Mouse (Mus musculus): Measurements from ENCODE around the gene Cct2.
"Not testable (repeated sequence)": the region's sequence is repeated elsewhere in the genome, so short reads cannot be mapped to it uniquely, and the experiment has no call there.

Gene Cct2

GRCm38 (mm10) chr10:117062894-117063253, 740 bp downstream of the Cct2 start:
- no peak for ATAC-seq (ENCODE audit: insufficient number of reproducible peaks, low FRiP score, low TSS enrichment)

GRCm38 (mm10) chr10:117055668-117056067, 7.9 kb downstream of the Cct2 start:
- ATAC-seq (ENCODE audit: insufficient number of reproducible peaks, low FRiP score, low TSS enrichment): no peak

DNA sequence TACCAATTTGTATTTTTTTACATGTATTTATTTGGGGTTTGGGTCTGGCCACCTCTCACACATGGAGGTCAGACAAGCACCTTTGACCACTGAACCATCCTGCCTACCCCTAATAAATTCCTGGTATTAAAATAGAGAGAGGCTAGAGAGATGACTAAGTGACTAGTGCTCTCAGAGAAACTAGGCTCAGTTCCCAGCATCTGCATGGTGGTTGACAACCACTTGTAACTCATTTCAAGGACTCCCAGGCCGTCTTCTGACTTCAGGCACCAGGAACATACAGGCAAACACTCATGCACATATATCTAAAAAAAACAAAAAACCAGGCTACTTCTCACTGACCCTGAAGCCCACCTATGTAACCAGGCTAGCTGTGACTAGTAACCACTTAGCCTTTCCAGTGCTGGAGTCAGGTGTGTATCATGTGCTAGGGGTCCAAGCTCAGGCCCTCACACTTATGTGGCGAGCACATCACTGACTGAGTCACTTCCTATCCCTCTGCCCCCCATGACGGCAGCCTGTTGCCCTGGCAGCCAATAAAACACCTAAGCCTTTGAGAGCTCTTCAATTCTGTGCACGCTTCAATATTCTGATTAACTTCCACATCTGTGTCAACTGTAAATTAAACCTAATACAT, 13.5 kb downstream of the Cct2 start:
- ATAC-seq (ENCODE audit: insufficient number of reproducible peaks, low FRiP score, low TSS enrichment): no peak

- no peak for ATAC-seq (ENCODE audit: insufficient number of reproducible peaks, low FRiP score, low TSS enrichment)
Measured at GRCm38 (mm10) chr10:117049253-117049652, 14.4 kb downstream of the Cct2 start.

DNA sequence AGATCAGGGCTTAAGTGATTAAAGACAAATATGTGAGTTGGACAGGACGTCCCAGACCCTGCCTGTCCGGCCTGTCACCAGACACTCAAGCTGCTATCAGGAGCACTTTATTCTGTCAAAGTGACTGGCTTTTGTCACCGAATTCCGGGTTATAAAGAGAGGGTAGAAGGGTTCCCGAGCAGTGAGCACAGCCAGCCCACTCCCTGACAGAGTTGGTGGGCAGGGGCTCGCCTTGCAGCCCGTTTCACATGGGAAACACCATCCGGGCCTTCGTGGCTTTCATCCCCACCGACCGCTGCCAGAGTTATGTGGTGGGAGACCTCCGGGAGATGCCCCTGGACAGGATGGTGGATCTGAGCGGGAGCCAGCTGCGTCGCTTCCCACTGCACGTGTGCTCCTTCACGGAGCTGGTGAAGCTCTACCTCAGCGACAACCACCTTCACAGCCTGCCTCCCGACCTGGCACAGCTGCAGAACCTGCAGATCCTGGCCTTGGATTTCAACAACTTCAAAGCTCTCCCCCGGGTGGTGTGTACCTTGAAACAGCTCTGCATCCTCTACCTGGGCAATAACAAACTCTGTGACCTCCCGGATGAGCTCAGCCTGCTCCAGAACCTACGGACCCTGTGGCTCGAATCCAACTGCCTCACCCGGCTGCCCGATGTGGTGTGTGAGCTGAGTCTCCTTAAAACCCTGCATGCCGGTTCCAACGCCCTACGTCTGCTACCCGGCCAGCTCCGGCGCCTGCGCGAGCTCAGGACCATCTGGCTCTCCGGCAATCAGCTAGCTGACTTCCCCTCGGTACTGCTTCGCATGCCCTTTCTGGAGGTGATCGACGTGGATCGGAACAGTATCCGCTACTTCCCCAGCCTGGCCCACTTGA, 18.2 kb downstream of the Cct2 start, which contains the start of gene Lrrc10:
TSS of gene Lrrc10 (plus strand) at position 167 of the 882 bp plus-strand sequence.
- ATAC-seq (ENCODE audit: insufficient number of reproducible peaks, low FRiP score, low TSS enrichment): peak; percentile 77

DNA sequence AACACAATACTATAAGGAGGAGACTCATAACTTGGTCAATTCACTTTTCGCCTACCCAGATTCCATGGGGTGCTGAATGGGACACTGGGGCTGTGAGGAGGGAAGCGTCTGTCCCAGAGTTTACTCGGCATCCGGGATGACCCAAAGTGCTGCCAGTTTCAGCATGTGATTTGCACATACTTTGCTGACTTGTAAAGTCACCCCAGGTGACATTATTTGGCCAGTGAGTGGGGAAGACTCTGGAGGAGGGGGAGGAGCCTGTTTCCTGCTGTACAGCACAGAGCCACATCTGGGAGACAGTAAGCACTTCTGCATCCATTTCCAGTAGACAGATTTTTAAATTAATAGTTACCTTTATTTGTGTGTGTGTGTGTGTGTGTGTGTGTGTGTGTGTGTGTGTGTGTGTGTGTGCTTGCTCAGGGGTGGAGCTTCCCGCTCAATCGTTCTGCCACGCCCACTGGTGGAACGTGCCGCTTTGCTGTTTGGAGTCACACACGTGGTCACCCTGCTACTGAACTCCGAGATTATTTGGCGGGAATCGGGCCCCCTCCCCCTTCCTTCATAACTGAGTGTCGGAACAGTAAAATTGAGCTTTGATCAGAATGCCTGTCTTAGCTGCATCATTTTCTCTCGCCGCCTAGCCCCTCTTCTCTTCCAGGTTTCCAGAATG, 20.0 kb downstream of the Cct2 start:
- ATAC-seq (ENCODE audit: insufficient number of reproducible peaks, low FRiP score, low TSS enrichment): not testable (repeated sequence)

GRCm38 (mm10) chr10:117042295-117042694, 21.3 kb downstream of the Cct2 start:
- no peak for ATAC-seq (ENCODE audit: insufficient number of reproducible peaks, low FRiP score, low TSS enrichment)

DNA sequence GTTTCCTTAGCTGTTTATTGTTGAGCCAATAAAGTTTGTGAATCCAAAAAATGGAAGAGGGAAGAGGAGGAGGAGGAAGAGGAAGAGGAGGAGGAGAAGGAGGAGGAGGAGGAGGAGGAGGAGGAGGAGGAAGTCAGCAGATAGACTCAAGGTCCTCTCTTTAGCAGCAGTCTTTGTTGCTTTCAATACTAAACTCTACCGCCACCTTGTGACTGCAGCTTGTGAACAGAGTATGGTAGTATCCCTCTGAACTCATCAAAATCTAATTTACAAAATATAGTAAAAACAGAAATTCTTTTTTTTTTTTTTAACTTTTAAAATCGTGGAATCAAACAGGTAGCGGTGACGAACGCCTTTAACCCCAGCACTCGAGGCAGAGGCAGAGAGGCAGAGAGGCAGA, 23.3 kb downstream of the Cct2 start:
- no peak for ATAC-seq (ENCODE audit: insufficient number of reproducible peaks, low FRiP score, low TSS enrichment)

- 0 out of 2 replicates have a peak, but pooled peaks have one; percentile 66 for ATAC-seq (ENCODE audit: insufficient number of reproducible peaks, low FRiP score, low TSS enrichment)
Measured at GRCm38 (mm10) chr10:117033785-117034184, 29.8 kb downstream of the Cct2 start.

GRCm38 (mm10) chr10:117031160-117031559, 32.5 kb downstream of the Cct2 start:
- ATAC-seq (ENCODE audit: insufficient number of reproducible peaks, low FRiP score, low TSS enrichment): no peak

DNA sequence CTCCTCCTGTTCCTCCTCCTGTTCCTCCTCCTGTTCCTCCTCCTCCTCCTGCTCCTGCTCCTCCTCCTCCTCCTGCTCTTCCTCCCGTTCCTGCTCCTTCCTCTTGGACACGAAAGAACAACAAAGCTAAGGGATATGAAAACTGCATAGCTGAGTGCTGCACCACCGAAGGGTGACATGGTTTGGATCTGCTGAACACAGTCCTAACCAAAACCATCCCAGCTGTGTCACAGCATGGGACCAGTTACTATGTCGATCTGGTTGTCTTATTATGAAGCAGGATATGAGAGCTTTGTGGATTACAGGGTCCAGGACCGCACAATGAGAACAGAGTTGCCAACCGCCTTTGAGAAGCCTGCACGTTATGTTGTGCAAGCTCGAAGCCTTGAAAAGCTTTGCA, 37.4 kb downstream of the Cct2 start:
- peak; percentile 33; the same call in 1 of the 2 replicates for ATAC-seq (ENCODE audit: insufficient number of reproducible peaks, low FRiP score, low TSS enrichment)

GRCm38 (mm10) chr10:117025776-117026175, 37.8 kb downstream of the Cct2 start:
- not testable (repeated sequence) for ATAC-seq (ENCODE audit: insufficient number of reproducible peaks, low FRiP score, low TSS enrichment)

- ATAC-seq (ENCODE audit: insufficient number of reproducible peaks, low FRiP score, low TSS enrichment): no peak
Measured at GRCm38 (mm10) chr10:117023693-117024092, 39.9 kb downstream of the Cct2 start.

DNA sequence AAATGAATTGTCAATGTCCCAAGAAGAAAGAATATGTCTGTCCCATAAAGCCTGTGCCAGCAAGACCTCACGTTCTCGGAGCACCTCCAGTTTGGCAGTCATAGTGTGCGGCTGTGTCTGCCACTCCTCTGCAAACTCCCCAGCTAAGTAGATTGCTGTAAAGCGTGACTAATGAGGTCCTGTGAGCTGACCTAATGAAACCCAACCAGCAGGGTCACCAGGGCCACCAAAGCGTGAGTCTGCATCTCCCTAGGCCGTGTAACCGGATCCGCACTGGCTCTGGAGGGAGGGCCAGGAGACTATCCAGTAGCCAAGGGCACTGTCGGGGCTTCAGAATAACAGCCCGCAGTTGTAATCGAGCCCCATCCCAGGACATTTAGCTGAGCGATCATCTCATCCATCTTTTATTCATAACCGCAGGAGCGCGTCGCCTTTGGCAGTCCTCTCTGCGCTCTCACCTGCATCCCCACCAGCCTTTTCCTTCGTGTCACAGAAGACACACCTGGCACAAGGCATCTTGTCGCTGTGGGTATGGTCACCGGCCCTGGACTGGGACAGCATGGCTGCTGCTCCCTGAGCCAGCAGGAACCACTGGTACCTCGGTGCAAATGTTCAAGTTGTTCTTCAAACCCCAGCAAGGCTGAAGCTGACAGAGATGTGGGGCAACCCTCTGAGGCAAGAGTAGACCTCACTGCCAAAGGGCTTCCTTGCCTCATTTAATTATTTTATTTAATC, 42.4 kb downstream of the Cct2 start:
- ATAC-seq (ENCODE audit: insufficient number of reproducible peaks, low FRiP score, low TSS enrichment): no peak

- no peak for ATAC-seq (ENCODE audit: insufficient number of reproducible peaks, low FRiP score, low TSS enrichment)
Measured at GRCm38 (mm10) chr10:117018281-117018840, 45.3 kb downstream of the Cct2 start.

DNA sequence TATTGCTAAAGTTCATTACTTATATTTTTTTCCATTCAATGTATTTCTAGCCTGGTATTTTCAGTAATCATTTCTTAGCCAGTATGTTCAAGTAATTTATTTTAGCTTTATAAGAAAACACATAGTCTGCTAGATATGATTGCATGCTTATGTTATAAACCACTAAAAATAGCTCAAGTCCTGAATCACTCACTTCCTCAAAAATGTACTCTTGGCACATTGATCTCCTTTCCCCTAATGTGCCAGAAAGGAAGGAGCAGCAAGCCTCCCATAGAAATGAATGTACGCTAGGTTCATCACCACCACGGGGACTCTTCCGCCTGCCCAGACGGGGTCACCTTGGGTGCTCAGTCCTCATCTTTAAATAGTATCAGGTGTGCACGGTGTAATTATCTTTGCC, 49.0 kb downstream of the Cct2 start:
- ATAC-seq (ENCODE audit: insufficient number of reproducible peaks, low FRiP score, low TSS enrichment): no peak

DNA sequence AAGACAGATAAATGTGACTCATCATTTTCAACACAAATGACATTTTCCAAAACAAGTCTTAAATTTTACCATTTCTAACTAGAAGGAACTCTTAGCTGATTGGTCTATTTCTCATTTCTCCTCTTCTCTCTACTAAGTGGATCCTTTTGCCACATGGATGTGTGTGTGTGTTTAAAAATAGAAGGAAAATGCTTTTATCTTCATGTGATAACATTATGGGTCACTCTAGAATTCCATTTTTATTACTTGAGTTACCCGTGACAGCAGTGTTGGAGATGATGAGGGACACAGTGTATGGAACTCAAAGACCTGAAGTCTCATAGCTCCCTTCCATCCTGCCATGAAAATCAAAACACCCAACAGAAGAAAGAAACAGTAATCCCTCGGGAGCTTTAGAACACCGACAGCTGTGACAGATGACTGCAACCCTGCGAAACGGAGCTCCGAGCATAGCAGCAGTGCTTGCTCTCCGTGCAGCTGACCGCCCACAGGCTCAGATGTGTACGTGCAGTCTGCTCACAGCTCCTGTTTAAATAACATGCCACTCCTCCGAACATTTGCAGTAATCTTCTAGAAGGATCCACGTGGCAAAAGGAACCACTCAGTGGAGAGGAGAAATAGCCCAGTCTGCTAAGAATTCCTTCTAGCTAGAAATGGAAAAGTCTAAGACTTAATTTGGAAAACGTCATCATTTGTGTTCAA, 49.8 kb downstream of the Cct2 start:
- ATAC-seq (ENCODE audit: insufficient number of reproducible peaks, low FRiP score, low TSS enrichment): no peak

GRCm38 (mm10) chr10:117011047-117011446, 52.6 kb downstream of the Cct2 start:
- no peak for ATAC-seq (ENCODE audit: insufficient number of reproducible peaks, low FRiP score, low TSS enrichment)

DNA sequence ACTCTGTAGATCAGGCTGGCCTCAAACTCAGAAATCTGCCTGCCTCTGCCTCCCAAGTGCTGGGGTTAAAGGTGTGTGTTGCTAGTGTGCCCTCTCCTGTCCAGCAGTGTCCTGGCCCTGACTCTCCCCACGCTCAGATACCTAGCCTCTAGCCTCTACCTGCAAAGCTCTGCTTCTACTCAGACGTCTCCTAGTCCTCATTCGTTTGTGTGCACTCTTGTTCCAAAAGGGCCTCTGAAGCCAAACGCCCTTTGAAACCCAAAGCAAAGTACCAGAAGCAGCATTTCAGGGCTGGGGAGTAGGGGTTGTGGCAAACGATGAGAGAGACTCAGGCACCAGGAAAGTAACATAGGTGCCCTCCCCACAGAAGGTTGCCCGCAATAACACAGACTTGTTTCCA, 53.9 kb downstream of the Cct2 start:
- ATAC-seq (ENCODE audit: insufficient number of reproducible peaks, low FRiP score, low TSS enrichment): no peak
